Mouse (Mus musculus): ENCODE measurements around the gene Lce1i.
"Not testable (repeated sequence)": the region's sequence is repeated elsewhere in the genome, so short reads cannot be mapped to it uniquely, and the experiment has no call there.

Lce1i gene

DNA sequence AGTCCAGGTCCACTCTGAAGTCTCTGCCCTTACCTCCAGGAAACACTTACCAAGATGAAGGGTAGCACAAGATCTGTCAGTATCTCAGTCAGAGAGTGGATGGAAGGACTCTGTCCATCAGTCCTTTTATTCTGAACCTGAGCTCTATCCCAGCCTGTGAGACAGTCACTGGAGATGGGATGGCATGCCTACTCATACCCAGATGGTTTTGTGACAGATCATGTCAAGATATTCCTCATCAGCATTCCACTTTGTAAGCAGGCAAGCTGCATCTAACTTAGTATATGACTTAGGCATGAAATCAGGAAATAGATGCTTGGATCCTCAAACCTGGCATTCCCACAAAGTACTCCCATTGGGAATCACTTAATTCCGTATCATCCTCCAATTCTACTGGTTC lies at the start of gene Lce1i:
Gene Lce1i (minus strand): TSS at position 101 of the 400 bp plus-strand sequence.
- no peak for DNase-seq

DNA sequence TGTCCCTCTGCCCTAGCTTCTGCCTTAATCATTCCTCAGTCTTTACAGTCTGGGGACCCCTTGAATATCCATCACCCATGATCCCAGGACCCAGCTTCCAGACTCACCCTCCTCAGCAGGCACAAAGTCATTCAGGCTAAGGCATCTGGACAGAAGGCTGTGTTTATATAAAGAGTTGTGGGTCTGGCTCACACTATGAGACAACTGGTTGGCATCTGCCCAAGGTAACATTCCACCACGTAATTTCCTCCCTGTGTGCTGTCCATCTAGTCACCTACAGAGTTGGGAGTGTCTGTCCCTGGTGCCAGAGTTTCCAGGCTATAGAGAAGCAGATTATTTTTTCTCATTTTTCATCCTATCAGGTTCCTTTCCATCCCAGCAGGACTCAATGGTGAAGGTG lies 48.4 kb upstream of the Lce1i start, which contains the start of gene Kprp:
Gene Kprp (minus strand): TSS at position 140 of the 400 bp plus-strand sequence.
- no peak for DNase-seq

DNA sequence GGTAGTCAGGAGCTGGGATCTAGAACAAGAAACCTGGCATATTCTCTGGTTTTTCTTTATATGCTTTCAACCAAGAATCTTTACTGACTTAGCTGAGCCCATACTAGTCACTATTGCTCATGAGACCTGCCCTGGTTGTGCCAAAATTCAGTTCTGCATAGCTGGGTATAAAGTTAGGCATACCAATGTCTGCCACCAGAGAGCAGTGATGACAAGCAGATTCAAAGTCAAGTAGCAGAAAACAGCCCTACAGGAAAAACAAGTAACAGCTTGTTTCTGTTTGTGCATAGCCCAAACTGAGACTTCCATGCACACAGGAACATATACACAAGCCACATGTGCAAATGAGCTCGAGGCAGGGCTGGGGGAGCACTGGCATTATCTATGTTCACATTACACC lies 47.1 kb upstream of the Lce1i start:
- DNase-seq, result no peak

DNA sequence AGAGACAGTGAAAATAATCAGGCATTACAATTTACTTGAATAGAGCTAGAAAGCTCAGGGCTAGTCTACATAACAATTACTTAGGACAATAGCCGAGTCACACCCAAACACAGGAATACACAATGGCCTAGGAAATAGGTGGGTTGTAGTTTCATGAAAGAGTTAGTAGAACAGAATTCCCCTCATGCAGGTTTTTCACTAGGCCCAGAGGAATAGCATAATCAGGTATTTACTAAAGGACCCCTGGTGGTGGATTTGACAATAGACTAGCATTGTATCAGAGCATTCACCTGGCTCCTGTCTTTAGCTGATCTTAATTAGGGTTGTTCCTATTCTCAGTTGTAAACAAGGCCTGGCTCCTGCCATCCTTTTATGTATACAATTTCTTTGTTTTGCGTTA lies 37.3 kb upstream of the Lce1i start:
- DNase-seq, result not testable (repeated sequence)

DNA sequence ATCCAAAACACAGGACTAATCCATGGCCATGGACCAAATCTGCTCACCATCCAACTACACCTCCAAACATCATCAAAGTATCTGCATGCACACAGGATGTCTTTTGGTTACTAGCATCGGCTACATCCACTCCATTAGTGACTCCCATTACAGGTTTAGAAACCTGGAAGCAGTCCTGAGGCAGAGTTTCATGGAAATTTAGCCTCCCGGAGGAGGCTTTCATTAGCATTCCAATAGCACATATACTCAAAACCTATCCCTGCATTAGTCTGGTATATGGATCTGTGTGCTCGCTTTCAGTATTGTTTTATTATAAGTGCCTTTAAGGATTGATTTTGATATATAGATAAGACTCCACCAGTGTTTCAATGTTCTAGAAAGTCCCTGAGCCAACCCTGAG lies 36.9 kb upstream of the Lce1i start:
- no peak for DNase-seq

DNA sequence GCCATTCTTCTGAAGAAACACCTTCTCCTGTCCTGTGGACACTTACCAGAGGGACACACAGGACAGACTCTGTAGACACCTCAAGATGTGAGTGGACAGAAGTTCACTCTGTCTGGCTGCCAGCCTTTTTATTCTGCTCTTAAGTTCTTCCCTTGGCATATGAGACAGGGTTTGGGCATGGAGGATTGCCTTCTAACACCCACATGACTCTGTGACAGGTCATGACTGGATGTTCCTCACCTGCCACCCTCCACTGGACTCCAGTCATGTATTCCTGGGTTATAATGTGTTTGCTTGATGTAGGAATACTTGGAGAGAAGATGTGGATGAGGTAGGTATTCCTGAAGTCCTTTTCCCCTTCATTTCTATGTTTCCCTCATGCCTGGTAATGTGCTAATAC lies 29.1 kb upstream of the Lce1i start, which contains the start of gene Lce1k:
Gene Lce1k (minus strand): TSS at position 101 of the 400 bp plus-strand sequence.
- DNase-seq, result no peak

DNA sequence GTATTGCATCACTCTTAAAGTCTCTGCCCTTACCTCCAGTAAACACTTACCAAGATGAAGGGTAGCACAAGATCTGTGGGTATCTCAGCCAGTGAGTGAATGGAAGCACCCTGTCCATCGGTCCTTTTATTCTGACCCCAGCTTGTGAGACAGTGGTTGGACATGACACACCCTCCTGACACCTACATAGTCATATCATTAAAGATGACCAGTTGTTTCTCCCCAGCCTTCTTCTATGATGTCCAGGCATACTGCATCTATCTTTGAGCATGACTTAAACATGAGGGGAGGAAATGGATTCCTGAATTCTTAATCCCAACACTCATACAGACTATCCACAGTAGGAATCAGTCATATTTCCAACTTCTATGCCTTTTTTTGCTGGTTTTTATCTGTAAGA lies 11.7 kb upstream of the Lce1i start, which contains the start of gene Lce1j:
Gene Lce1j (minus strand): TSS at position 101 of the 400 bp plus-strand sequence.
- DNase-seq, result no peak

DNA sequence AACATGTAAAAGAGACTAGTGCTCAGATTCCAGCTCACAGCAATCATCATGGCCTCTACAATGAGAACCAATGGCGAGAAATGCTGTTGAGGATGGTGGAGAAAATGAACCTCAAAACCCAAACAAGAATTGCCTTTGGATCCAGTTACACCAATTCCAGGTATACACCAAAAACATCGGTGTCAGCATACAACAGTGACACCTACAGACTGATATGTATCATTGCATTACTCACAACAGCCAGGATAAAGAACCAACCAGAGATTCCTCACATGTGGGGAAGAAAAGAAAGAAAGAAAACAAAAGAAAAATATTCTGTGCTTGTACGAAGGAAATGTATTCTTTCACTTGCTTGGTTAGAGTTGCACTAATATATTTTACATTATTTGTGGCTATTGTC lies 7.1 kb downstream of the Lce1i start:
- DNase-seq, result no peak

DNA sequence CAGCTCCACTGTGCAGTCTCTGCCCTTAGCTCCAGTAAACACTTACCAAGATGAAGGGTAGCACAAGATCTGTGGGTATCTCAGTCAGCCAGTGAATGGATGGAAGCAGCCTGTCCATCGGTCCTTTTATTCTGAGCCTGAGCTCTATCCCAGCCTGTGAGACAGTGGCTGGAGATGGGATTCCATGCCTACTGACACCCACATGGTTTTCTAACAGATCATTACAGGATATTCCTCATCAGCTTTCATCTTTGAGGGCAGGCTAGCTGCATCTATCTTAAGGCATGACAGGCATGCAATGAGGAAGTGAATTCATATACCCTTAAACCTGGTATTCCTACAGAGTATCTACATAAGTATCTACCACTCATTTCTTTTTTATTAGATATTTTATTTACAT lies 13.7 kb downstream of the Lce1i start, which contains the start of gene Lce1h:
Gene Lce1h (minus strand): TSS at position 101 of the 400 bp plus-strand sequence.
- DNase-seq, result no peak

DNA sequence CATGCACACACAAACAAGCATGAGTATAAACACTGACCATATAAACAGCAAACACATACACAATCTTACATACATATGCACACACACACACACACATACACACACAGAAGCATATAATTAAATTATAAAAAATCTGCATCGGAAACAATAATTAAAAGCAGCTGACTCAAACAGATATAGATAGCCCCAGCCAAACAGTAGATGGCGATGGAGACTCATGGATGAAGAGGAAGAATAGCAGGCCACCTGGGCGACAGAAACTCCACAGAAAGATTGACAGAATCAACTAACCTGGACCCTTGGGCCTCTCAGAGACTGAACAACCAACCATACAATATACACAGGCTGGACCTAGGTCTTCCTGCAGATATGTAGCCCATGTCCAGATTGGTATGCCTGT lies 25.5 kb downstream of the Lce1i start:
- DNase-seq, result no peak

DNA sequence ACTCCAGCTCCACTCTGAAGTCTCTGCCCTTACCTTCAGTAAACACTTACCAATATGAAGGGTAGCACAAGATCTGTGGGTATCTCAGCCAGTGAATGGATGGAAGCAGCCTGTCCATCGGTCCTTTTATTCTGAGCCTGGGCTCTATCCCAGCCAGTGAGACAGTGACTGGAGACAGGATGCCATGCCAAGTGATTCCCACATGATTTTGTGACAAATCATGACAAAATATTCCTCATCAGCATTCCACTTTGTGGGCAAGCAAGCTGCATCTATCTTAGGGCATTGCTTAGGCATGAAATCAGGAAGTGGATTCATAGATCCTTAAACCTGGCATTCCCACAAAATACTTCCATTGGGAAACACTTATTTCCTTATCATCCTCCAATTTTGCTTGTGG lies 26.5 kb downstream of the Lce1i start, which contains the start of gene Lce1g:
Gene Lce1g (minus strand): TSS at position 101 of the 400 bp plus-strand sequence.
- no peak for DNase-seq

DNA sequence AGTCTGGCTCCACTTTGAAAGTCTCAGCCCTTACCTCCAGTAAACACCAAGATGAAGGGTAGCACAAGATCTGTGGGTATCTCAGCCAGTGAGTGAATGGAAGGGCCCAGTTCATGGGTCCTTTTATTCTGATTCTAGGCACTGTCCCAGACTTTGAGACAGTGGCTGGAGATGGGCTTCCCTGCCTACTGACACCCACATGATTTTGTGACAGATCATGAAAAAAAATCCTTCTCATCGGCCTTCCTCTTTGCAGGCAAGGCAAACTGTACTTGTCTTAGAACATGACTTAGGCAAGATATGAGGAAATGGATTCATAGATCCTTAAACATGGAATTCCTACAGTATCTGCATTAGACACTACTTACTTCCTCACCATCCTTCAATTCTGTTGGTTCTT lies 39.7 kb downstream of the Lce1i start, which contains the start of gene Gm38119:
Gene Gm38119 (minus strand): TSS at position 101 of the 400 bp plus-strand sequence.
- no peak for DNase-seq

Measured in liver (tissue).